Comparison of ENCODE assay signal across 7 mouse cellular contexts in the genomic region with DNA sequence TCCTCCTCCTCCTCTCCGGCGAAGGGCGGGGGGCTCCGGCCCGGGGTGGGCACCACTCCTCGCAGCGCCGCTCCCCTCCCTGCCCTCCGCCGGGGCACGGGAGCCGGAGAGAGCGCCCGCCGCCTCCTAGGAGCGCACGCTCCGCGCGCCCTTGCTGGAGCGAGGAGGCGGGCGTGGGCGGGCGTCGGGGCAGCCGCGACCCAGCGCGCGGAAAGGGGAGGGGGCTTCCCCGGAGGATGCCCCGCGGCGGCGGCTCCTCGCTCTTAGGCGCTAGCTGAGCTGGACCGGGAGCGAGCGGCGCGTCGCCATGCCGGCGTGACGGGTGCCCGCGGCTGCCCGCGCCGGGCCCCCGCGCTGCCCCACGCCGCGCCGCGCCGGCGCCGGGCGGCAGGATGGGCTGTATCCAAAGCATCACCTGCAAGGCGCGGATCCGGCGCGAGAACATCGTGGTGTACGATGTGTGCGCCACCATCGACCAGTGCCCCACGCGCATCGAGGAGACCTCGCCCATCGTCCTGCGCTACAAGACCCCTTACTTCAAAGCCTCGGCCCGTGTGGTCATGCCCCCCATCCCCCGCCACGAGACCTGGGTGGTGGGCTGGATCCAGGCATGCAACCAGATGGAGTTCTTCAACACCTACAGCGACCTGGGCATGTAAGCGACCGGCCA. TPM values are rescaled to one million over a fixed set of nuclear protein-coding genes. Genes with fewer than 3 reads are reported as not detected.
A peak's percentile ranks its signal among the peaks of the same experiment; 100 is the strongest.
DNase-seq lines count a peak whose midpoint lies in the region; ATAC-seq and TF ChIP-seq lines count a peak whose summit lies in the region.

A gene (plus strand): TSS at position 244 of the 670 bp plus-strand sequence.

- peak within 1 kb of the TSS; percentile 80 to 86 for H3K4me3 ChIP-seq in ES-E14 (ENCODE audit: insufficient read depth in 1 of 2, low read depth in 1 of 2, low read length in 2 of 2, poor library complexity in 1 of 2, severe bottlenecking in 1 of 2)
- peak within 1 kb of the TSS; percentile 94 for H3K4me3 ChIP-seq in embryonic facial prominence, embryonic 12.5 days
- H3K4me3 ChIP-seq in hindbrain, embryonic 10.5 days: peak within 1 kb of the TSS; percentile 80
- peak within 1 kb of the TSS; percentile 81 for H3K4me3 ChIP-seq in midbrain, embryonic 14.5 days (replicated peaks; ENCODE audit: low read depth, low read length)
- peak within 1 kb of the TSS; percentile 77 for H3K4me3 ChIP-seq in stomach, embryonic 16.5 days (replicated peaks; ENCODE audit: low read length)

- peak; percentile 1 to 16 for DNase-seq in CD8-positive naive resting alpha-beta T cell, adult 2 months (ENCODE audit: low read depth in 2 of 2, low spot score in 2 of 2)
- peak; percentile 11 for DNase-seq in ES-E14 (ENCODE audit: low read depth, low spot score)
- DNase-seq in hindbrain, embryonic 10.5 days (ENCODE audit: low spot score): peak; percentile 48
- DNase-seq in left cerebral cortex, adult 9 months (ENCODE audit: low spot score in 2 of 2): peak; percentile 13 to 39
- peak; percentile 83 for DNase-seq in midbrain, embryonic 14.5 days

- H3K36me3 ChIP-seq in ES-E14 (ENCODE audit: control insufficient read depth, insufficient read depth, low read length, poor library complexity, severe bottlenecking): no peaks in the 10 kb centered on the region
- H3K36me3 ChIP-seq in embryonic facial prominence, embryonic 12.5 days: no peaks in the 10 kb centered on the region
- no peaks in the 10 kb centered on the region for H3K36me3 ChIP-seq in hindbrain, embryonic 10.5 days
- H3K36me3 ChIP-seq in midbrain, embryonic 14.5 days (ENCODE audit: control insufficient read depth, insufficient read depth, low read length): no peaks in the 10 kb centered on the region
- no peaks in the 10 kb centered on the region for H3K36me3 ChIP-seq in stomach, embryonic 16.5 days (ENCODE audit: control insufficient read depth, insufficient read depth, low read length)

- peak; percentile 62; the same call in 1 of the 2 replicates for ATAC-seq in embryonic facial prominence, embryonic 12.5 days (ENCODE audit: insufficient number of reproducible peaks, insufficient read depth, low FRiP score, low TSS enrichment)
- ATAC-seq in midbrain, embryonic 14.5 days (ENCODE audit: low FRiP score, low TSS enrichment): peak; percentile 78
- ATAC-seq in stomach, embryonic 16.5 days (ENCODE audit: insufficient read depth, low FRiP score): peak; percentile 48; the same call in 1 of the 2 replicates

- H3K9me3 ChIP-seq in ES-E14 (ENCODE audit: control insufficient read depth, insufficient read depth, low read depth, low read length): no peaks in the 10 kb centered on the region
- no peaks in the 10 kb centered on the region for H3K9me3 ChIP-seq in embryonic facial prominence, embryonic 12.5 days
- H3K9me3 ChIP-seq in hindbrain, embryonic 10.5 days: no peaks in the 10 kb centered on the region
- H3K9me3 ChIP-seq in midbrain, embryonic 14.5 days (ENCODE audit: control insufficient read depth, low read length): no peaks in the 10 kb centered on the region
- no peaks in the 10 kb centered on the region for H3K9me3 ChIP-seq in stomach, embryonic 16.5 days (replicated peaks; ENCODE audit: control insufficient read depth, low read length)

- peaks cover 0 to 6% of the 10 kb centered on the region in 2 experiments; a peak in 1 of 4 replicates for H3K4me1 ChIP-seq in ES-E14 (ENCODE audit: control insufficient read depth in 2 of 2, insufficient read depth in 2 of 2, low read length in 2 of 2, poor library complexity in 1 of 2)
- peaks cover 13% of the 10 kb centered on the region; the same call in 1 of the 2 replicates for H3K4me1 ChIP-seq in embryonic facial prominence, embryonic 12.5 days
- peaks cover 39% of the 10 kb centered on the region for H3K4me1 ChIP-seq in hindbrain, embryonic 10.5 days (replicated peaks)
- peaks cover 19% of the 10 kb centered on the region for H3K4me1 ChIP-seq in midbrain, embryonic 14.5 days (ENCODE audit: control insufficient read depth, insufficient read depth, low read length)
- peaks cover 5% of the 10 kb centered on the region; the same call in 1 of the 2 replicates for H3K4me1 ChIP-seq in stomach, embryonic 16.5 days (ENCODE audit: control insufficient read depth, insufficient read depth, low read length)

- H3K4me2 ChIP-seq in embryonic facial prominence, embryonic 12.5 days (replicated peaks): peak within 1 kb of the TSS; percentile 94
- peak within 1 kb of the TSS; percentile 77 for H3K4me2 ChIP-seq in midbrain, embryonic 14.5 days (ENCODE audit: low read length)
- peak within 1 kb of the TSS; percentile 87 for H3K4me2 ChIP-seq in stomach, embryonic 16.5 days (ENCODE audit: low read depth, low read length)

- H3K27me3 ChIP-seq in embryonic facial prominence, embryonic 12.5 days: peaks cover 26% of the 10 kb centered on the region
- H3K27me3 ChIP-seq in hindbrain, embryonic 10.5 days (ENCODE audit: insufficient read depth, poor library complexity, severe bottlenecking): peaks cover 23% of the 10 kb centered on the region
- no peaks in the 10 kb centered on the region for H3K27me3 ChIP-seq in midbrain, embryonic 14.5 days (ENCODE audit: control insufficient read depth, insufficient read depth, low read length)
- H3K27me3 ChIP-seq in stomach, embryonic 16.5 days (ENCODE audit: control insufficient read depth, insufficient read depth, low read length): peaks cover 26% of the 10 kb centered on the region

- H3K9ac ChIP-seq in ES-E14 (ENCODE audit: insufficient read depth, low read depth, low read length, poor library complexity, severe bottlenecking): peak within 1 kb of the TSS; percentile 90
- peak within 1 kb of the TSS; percentile 79 for H3K9ac ChIP-seq in embryonic facial prominence, embryonic 12.5 days
- peak within 1 kb of the TSS; percentile 91 for H3K9ac ChIP-seq in midbrain, embryonic 14.5 days (replicated peaks; ENCODE audit: low read length)
- peak within 1 kb of the TSS; percentile 81 for H3K9ac ChIP-seq in stomach, embryonic 16.5 days (ENCODE audit: low read length)

- in situ Hi-C loops in ES-E14 (cut with MboI; ENCODE audit: low sequenced_read_pairs in 2 of 2, unreplicated experiment in 2 of 2): no loop called here

- no peak within 1 kb of the TSS for H3K27ac ChIP-seq in ES-E14 (ENCODE audit: insufficient read depth, low read depth, low read length, poor library complexity, severe bottlenecking)
- H3K27ac ChIP-seq in embryonic facial prominence, embryonic 12.5 days: peak within 1 kb of the TSS; percentile 81
- peak within 1 kb of the TSS; percentile 95 for H3K27ac ChIP-seq in hindbrain, embryonic 10.5 days
- peak within 1 kb of the TSS; percentile 97 for H3K27ac ChIP-seq in midbrain, embryonic 14.5 days (replicated peaks; ENCODE audit: low read depth, low read length)
- peak within 1 kb of the TSS; percentile 36; the same call in 1 of the 2 replicates for H3K27ac ChIP-seq in stomach, embryonic 16.5 days (ENCODE audit: low read length)

- under 1% methylated on average over 79 of the region's 85 CpGs for WGBS in embryonic facial prominence, embryonic 12.5 days
- under 1% methylated on average over 81 of the region's 85 CpGs for WGBS in hindbrain, embryonic 10.5 days
- whole genome bisulfite sequencing in midbrain, embryonic 14.5 days: under 1% methylated on average over 83 of the region's 85 CpGs
- 0% methylated on average over 68 of the region's 85 CpGs for WGBS in stomach, embryonic 16.5 days

TF ChIP-seq in ES-E14, 5 proteins besides CTCF, POLR2A, EP300 and RAD21:
- TF ChIP-seq ZNF384 (IDR thresholded peaks at IDR 0.05; ENCODE audit: low read depth, low read length) (no peak), MAFK (IDR thresholded peaks at IDR 0.05; ENCODE audit: insufficient read depth, low read depth, low read length) (no peak), HCFC1 (IDR thresholded peaks at IDR 0.05; ENCODE audit: borderline replicate concordance, insufficient read depth, low read length) (no peak), ZC3H11A (IDR thresholded peaks at IDR 0.05; ENCODE audit: borderline replicate concordance, low read depth, low read length) (no peak), CHD2 (IDR thresholded peaks at IDR 0.05; ENCODE audit: low read depth, low read length) (no peak)

RNA-seq across cellular contexts. Expression of the gene that starts here (rescaled TPM):
- 0.42 and 0.98 TPM in 2 replicates for total RNA-seq in ES-E14 (2012; rRNA removed)
- polyA plus RNA-seq in embryonic facial prominence, embryonic 12.5 days (2016; fragmentation: Nextera tagmentation; extraction: Ambion mirVana): 1.5 and 2.8 TPM in 2 replicates
- polyA plus RNA-seq in hindbrain, embryonic 10.5 days (2016; fragmentation: Nextera tagmentation; extraction: Ambion mirVana): 3.9 and 5.7 TPM in 2 replicates
- polyA plus RNA-seq in midbrain, embryonic 14.5 days (2014; fragmentation: Nextera tagmentation; extraction: Ambion mirVana): 12.8 and 16.7 TPM in 2 replicates
- polyA plus RNA-seq in stomach, embryonic 16.5 days (2015; fragmentation: Nextera tagmentation; extraction: Ambion mirVana): 0.39 and 0.45 TPM in 2 replicates

Comparison
In these comparisons a context has a peak if more than half of its experiments do, and no peak if none do; other contexts are left out.
1. Peak in DNase-seq, H3K4me3 ChIP-seq and H3K9ac ChIP-seq in ES-E14; RNA of the gene not detected or under 1 TPM.
2. Peak in ATAC-seq, H3K4me3 ChIP-seq, H3K27ac ChIP-seq, H3K9ac ChIP-seq and H3K4me2 ChIP-seq in stomach, embryonic 16.5 days; RNA of the gene not detected or under 1 TPM.
3. DNase-seq: peak in every context shown above with its lines; median percentile 83 in midbrain, embryonic 14.5 days; 48 in hindbrain, embryonic 10.5 days; 26 in left cerebral cortex, adult 9 months; 11 in ES-E14; 8 in CD8-positive naive resting alpha-beta T cell, adult 2 months.